In genomic region chr5:30165234-30165946, GRCm38 (mm10) we compare ENCODE assay signal across 36 mouse cellular contexts. TPM values are rescaled to one million over a fixed set of nuclear protein-coding genes. Genes with fewer than 3 reads are reported as not detected.
DNase-seq lines count a peak whose midpoint lies in the region; ATAC-seq and TF ChIP-seq lines count a peak whose summit lies in the region.
"Had no signal": no experiment of that assay in that cellular context is flagged by ENCODE, and none has a peak within 500 bp of the region (broad histone marks: within the 10 kb centered on the region; RNA-seq: fewer than 3 reads in every experiment).

No protein-coding gene starts in this region.

- no peak for DNase-seq in gastrocnemius, adult 2 months
- no peak for DNase-seq in gastrocnemius, adult 8-10 months (ENCODE audit: low spot score in 2 of 2)
- no peak for DNase-seq in heart, postnatal 25 days (ENCODE audit: low spot score)
- no peak for DNase-seq in lung, adult 18-20 months
- DNase-seq: adrenal gland, adult 8-10 months; cerebellum, adult 9-10 months; cerebellum, postnatal 36 days; gastrocnemius, postnatal 36 days; kidney, postnatal 14 days; layer of hippocampus, adult 9-11 months; lung, postnatal 4 days; midbrain, embryonic 14.5 days had no signal

- no peak overlapping the region for H3K4me3 ChIP-seq in gastrocnemius, adult 2 months
- H3K4me3 ChIP-seq in heart, embryonic 13.5 days = no peak overlapping the region
- H3K4me3 ChIP-seq in intestine, embryonic 16.5 days (ENCODE audit: low read length) = no peak overlapping the region
- H3K4me3 ChIP-seq in intestine, embryonic 15.5 days (replicated peaks) = no peak overlapping the region
- H3K4me3 ChIP-seq: forebrain, embryonic 13.5 days; hindbrain, embryonic 10.5 days; hindbrain, embryonic 15.5 days; limb, embryonic 10.5 days; limb, embryonic 15.5 days had no signal

- H3K27me3 ChIP-seq in heart, embryonic 13.5 days (replicated peaks) = no peaks in the 10 kb centered on the region
- no peaks in the 10 kb centered on the region for H3K27me3 ChIP-seq in intestine, embryonic 16.5 days (replicated peaks; ENCODE audit: control insufficient read depth, insufficient read depth, low read length)
- H3K27me3 ChIP-seq in intestine, embryonic 15.5 days (replicated peaks) = no peaks in the 10 kb centered on the region
- H3K27me3 ChIP-seq: CH12.LX; forebrain, embryonic 13.5 days; hindbrain, embryonic 15.5 days; limb, embryonic 15.5 days had no signal

- ATAC-seq in heart, embryonic 13.5 days (ENCODE audit: extremely low read depth, insufficient number of reproducible peaks, low FRiP score, low TSS enrichment) = no peak
- no peak for ATAC-seq in intestine, embryonic 16.5 days
- ATAC-seq in intestine, embryonic 15.5 days = no peak
- peak; percentile 90 for ATAC-seq in megakaryocyte-erythroid progenitor cell, adult 5-6 weeks (replicated peaks; ENCODE audit: low FRiP score, low TSS enrichment, poor library complexity, severe bottlenecking)
- ATAC-seq: activated CD4-positive, CD25-positive, alpha-beta regulatory T cell, adult 4 months; forebrain, embryonic 13.5 days; lung, postnatal 0 days had no signal

- H3K9me3 ChIP-seq in heart, embryonic 13.5 days = no peaks in the 10 kb centered on the region
- H3K9me3 ChIP-seq in intestine, embryonic 16.5 days (ENCODE audit: control insufficient read depth, low read length) = no peaks in the 10 kb centered on the region
- H3K9me3 ChIP-seq in intestine, embryonic 15.5 days = no peaks in the 10 kb centered on the region
- H3K9me3 ChIP-seq: forebrain, embryonic 13.5 days; hindbrain, embryonic 10.5 days; hindbrain, embryonic 15.5 days; limb, embryonic 10.5 days; limb, embryonic 15.5 days had no signal

- 52% methylated on average over 5 of the region's 5 CpGs for WGBS in heart, embryonic 13.5 days
- 70% methylated on average over 5 of the region's 5 CpGs for WGBS in intestine, embryonic 16.5 days
- 75% methylated on average over 5 of the region's 5 CpGs for WGBS in intestine, embryonic 15.5 days

- peaks cover 23% of the 10 kb centered on the region for H3K4me1 ChIP-seq in heart, embryonic 13.5 days
- H3K4me1 ChIP-seq in intestine, embryonic 16.5 days (ENCODE audit: control insufficient read depth, insufficient read depth, low read length) = peaks cover 12% of the 10 kb centered on the region; the same call in 1 of the 2 replicates
- H3K4me1 ChIP-seq in intestine, embryonic 15.5 days (replicated peaks) = no peaks in the 10 kb centered on the region
- H3K4me1 ChIP-seq: forebrain, embryonic 13.5 days; hindbrain, embryonic 10.5 days; hindbrain, embryonic 15.5 days; limb, embryonic 10.5 days; limb, embryonic 15.5 days had no signal

- H3K9ac ChIP-seq in heart, embryonic 13.5 days = no peak overlapping the region
- H3K9ac ChIP-seq in intestine, embryonic 16.5 days (ENCODE audit: low read depth, low read length) = no peak overlapping the region
- no peak overlapping the region for H3K9ac ChIP-seq in intestine, embryonic 15.5 days
- H3K9ac ChIP-seq: forebrain, embryonic 13.5 days; hindbrain, embryonic 15.5 days; limb, embryonic 15.5 days had no signal

- peak overlapping the region; percentile 44 for H3K4me2 ChIP-seq in heart, embryonic 13.5 days
- no peak overlapping the region for H3K4me2 ChIP-seq in intestine, embryonic 16.5 days (ENCODE audit: low read depth, low read length)
- no peak overlapping the region for H3K4me2 ChIP-seq in intestine, embryonic 15.5 days (replicated peaks)
- H3K4me2 ChIP-seq: forebrain, embryonic 13.5 days; hindbrain, embryonic 15.5 days; limb, embryonic 15.5 days had no signal

- TF ChIP-seq CTCF in gastrocnemius, adult 2 months (IDR thresholded peaks at IDR 0.05) = no peak

- peak overlapping the region; percentile 35; the same call in 1 of the 2 replicates for H3K27ac ChIP-seq in gastrocnemius, adult 2 months
- peak overlapping the region; percentile 64 for H3K27ac ChIP-seq in heart, embryonic 13.5 days (replicated peaks)
- H3K27ac ChIP-seq in intestine, embryonic 16.5 days (ENCODE audit: low read length) = peak overlapping the region; percentile 9; the same call in 1 of the 2 replicates
- H3K27ac ChIP-seq in intestine, embryonic 15.5 days = no peak overlapping the region
- H3K27ac ChIP-seq: forebrain, embryonic 13.5 days; hindbrain, embryonic 10.5 days; hindbrain, embryonic 15.5 days; limb, embryonic 10.5 days; limb, embryonic 15.5 days had no signal

- peaks cover 65% of the 10 kb centered on the region for H3K36me3 ChIP-seq in heart, embryonic 13.5 days
- H3K36me3 ChIP-seq in intestine, embryonic 16.5 days (ENCODE audit: control insufficient read depth, insufficient read depth, low read length) = no peaks in the 10 kb centered on the region
- H3K36me3 ChIP-seq in intestine, embryonic 15.5 days = no peaks in the 10 kb centered on the region

- intact Hi-C loops in gastrocnemius, adult 2 months (cut with DNase I) = no loop called here
- intact Hi-C loops in heart, postnatal 25 days (cut with DNase I) = no loop called here

RNA-seq across cellular contexts. Expression of gene Hadhb, which starts 10.3 kb away (rescaled TPM):
- 100 to 1,000 TPM; 340 to 569 TPM for total RNA-seq in gastrocnemius, adult 2 months (2021)
- 100 to 1,000 TPM; 363 to 499 (median 389) TPM for total RNA-seq in gastrocnemius, adult 8-10 months (2022)
- polyA plus RNA-seq in heart, embryonic 13.5 days (2015; fragmentation: Nextera tagmentation; extraction: Ambion mirVana) = 318 and 345 TPM in 2 replicates
- 1,000 to 10,000 TPM; 1,651 to 1,795 TPM for total RNA-seq in heart, postnatal 25 days (2021)
- 340 and 367 TPM in 2 replicates for polyA plus RNA-seq in intestine, embryonic 16.5 days (2015; fragmentation: Nextera tagmentation; extraction: Ambion mirVana)
- polyA plus RNA-seq in intestine, embryonic 15.5 days (2015; fragmentation: Nextera tagmentation; extraction: Ambion mirVana) = 246 and 269 TPM in 2 replicates
- 85.5 and 94.8 TPM in 2 replicates for total RNA-seq in megakaryocyte-erythroid progenitor cell, adult 5-6 weeks (2014; fragmentation: Nextera tagmentation)
- total RNA-seq in megakaryocyte-erythroid progenitor cell, adult 5-6 weeks (2017) = 65.4 and 79.4 TPM in 2 replicates

RNA-seq across cellular contexts. Expression of gene Hadha, which starts 10.4 kb away (rescaled TPM):
- total RNA-seq in gastrocnemius, adult 2 months (2021) = 100 to 1,000 TPM; 261 to 470 TPM
- 100 to 1,000 TPM; 282 to 349 (median 303) TPM for total RNA-seq in gastrocnemius, adult 8-10 months (2022)
- 212 and 223 TPM in 2 replicates for polyA plus RNA-seq in heart, embryonic 13.5 days (2015; fragmentation: Nextera tagmentation; extraction: Ambion mirVana)
- total RNA-seq in heart, postnatal 25 days (2021) = 1,000 to 10,000 TPM; 1,064 to 1,096 TPM
- 232 and 255 TPM in 2 replicates for polyA plus RNA-seq in intestine, embryonic 16.5 days (2015; fragmentation: Nextera tagmentation; extraction: Ambion mirVana)
- polyA plus RNA-seq in intestine, embryonic 15.5 days (2015; fragmentation: Nextera tagmentation; extraction: Ambion mirVana) = 178 and 193 TPM in 2 replicates
- 116 and 125 TPM in 2 replicates for total RNA-seq in megakaryocyte-erythroid progenitor cell, adult 5-6 weeks (2014; fragmentation: Nextera tagmentation)
- total RNA-seq in megakaryocyte-erythroid progenitor cell, adult 5-6 weeks (2017) = 157 TPM in 2 replicates

RNA-seq across cellular contexts. Expression of gene Adgrf3, which starts 40.1 kb away (rescaled TPM):
- total RNA-seq in gastrocnemius, adult 2 months (2021) = not detected
- total RNA-seq in gastrocnemius, adult 8-10 months (2022) = not detected
- 0.19 and 0.78 TPM in 2 replicates for polyA plus RNA-seq in heart, embryonic 13.5 days (2015; fragmentation: Nextera tagmentation; extraction: Ambion mirVana)
- under 1 TPM; 0.08 to 0.11 TPM for total RNA-seq in heart, postnatal 25 days (2021)
- 0.15 and 0.29 TPM in 2 replicates for polyA plus RNA-seq in intestine, embryonic 16.5 days (2015; fragmentation: Nextera tagmentation; extraction: Ambion mirVana)
- polyA plus RNA-seq in intestine, embryonic 15.5 days (2015; fragmentation: Nextera tagmentation; extraction: Ambion mirVana) = 0.19 and 0.38 TPM in 2 replicates
- total RNA-seq in megakaryocyte-erythroid progenitor cell, adult 5-6 weeks (2014; fragmentation: Nextera tagmentation) = not detected in 2 replicates
- 0.34 TPM in 1 of 2 replicates, not detected in the other for total RNA-seq in megakaryocyte-erythroid progenitor cell, adult 5-6 weeks (2017)
- total RNA-seq: adrenal gland, adult 8-10 months; gastrocnemius, postnatal 36 days; left cerebral cortex, postnatal 10 days; monocyte, adult 5-6 weeks had no signal
- polyA plus RNA-seq: activated CD4-positive, CD25-positive, alpha-beta regulatory T cell, adult 4 months; C2C12; embryonic facial prominence, embryonic 11.5 days; forebrain, embryonic 13.5 days; hindbrain, embryonic 10.5 days; hindbrain, embryonic 15.5 days; limb, embryonic 10.5 days; midbrain, embryonic 14.5 days; neural tube, embryonic 14.5 days had no signal

RNA-seq across cellular contexts. Expression of gene 3110082J24Rik, which starts 59.5 kb away (rescaled TPM):
- not detected for total RNA-seq in gastrocnemius, adult 2 months (2021)
- total RNA-seq in gastrocnemius, adult 8-10 months (2022) = not detected
- polyA plus RNA-seq in heart, embryonic 13.5 days (2015; fragmentation: Nextera tagmentation; extraction: Ambion mirVana) = not detected in 2 replicates
- not detected for total RNA-seq in heart, postnatal 25 days (2021)
- not detected in 2 replicates for polyA plus RNA-seq in intestine, embryonic 16.5 days (2015; fragmentation: Nextera tagmentation; extraction: Ambion mirVana)
- not detected in 2 replicates for polyA plus RNA-seq in intestine, embryonic 15.5 days (2015; fragmentation: Nextera tagmentation; extraction: Ambion mirVana)
- total RNA-seq in megakaryocyte-erythroid progenitor cell, adult 5-6 weeks (2014; fragmentation: Nextera tagmentation) = not detected in 2 replicates
- total RNA-seq in megakaryocyte-erythroid progenitor cell, adult 5-6 weeks (2017) = not detected in 2 replicates
- total RNA-seq: adrenal gland, adult 8-10 months; adrenal gland, postnatal 4 days; CH12.LX; ES-E14; gastrocnemius, postnatal 36 days; monocyte, adult 5-6 weeks had no signal
- polyA plus RNA-seq: activated CD4-positive, CD25-positive, alpha-beta regulatory T cell, adult 4 months; intestine, embryonic 14.5 days; kidney, embryonic 14.5 days; limb, embryonic 10.5 days; limb, embryonic 15.5 days; liver, embryonic 16.5 days; lung, postnatal 0 days; testis, adult 2 months; thymus, postnatal 0 days had no signal
